Mouse (Mus musculus) kidney, embryonic 14.5 days (tissue): Measurements from ENCODE around the gene Baz2b. TPM values are rescaled to one million over a fixed set of nuclear protein-coding genes. Genes with fewer than 3 reads are reported as not detected.

Source experiments
- ATAC-seq: fragments of 200-750 bp; cut with Nextera tagmentation; 2 replicates; pipeline ENCODE4 v1.8.0; 2017; ENCODE audit warnings: moderate number of reproducible peaks, mild to moderate bottlenecking, moderate TSS enrichment, moderate library complexity; ENCODE audit not compliant: low FRiP score, low TSS enrichment
- H3K27ac ChIP-seq: fragments of 300-500 bp; sonication (generic); 2 replicates; pipeline ENCODE4 v1.5.1; 2014; ENCODE audit warnings: low read depth, mild to moderate bottlenecking, low read length, moderate library complexity, mixed read lengths
- H3K27me3 ChIP-seq: fragments of 300-500 bp; sonication (generic); 2 replicates; pipeline ENCODE4 v1.6.1; 2014; ENCODE audit warnings: mild to moderate bottlenecking, low read length; ENCODE audit not compliant: control insufficient read depth, insufficient read depth
- H3K36me3 ChIP-seq: fragments of 300-500 bp; sonication (generic); 2 replicates; pipeline ENCODE4 v1.6.1; 2014; ENCODE audit warnings: low read length, mixed read lengths; ENCODE audit not compliant: control insufficient read depth, insufficient read depth
- H3K4me1 ChIP-seq: fragments of 300-500 bp; sonication (generic); 2 replicates; pipeline ENCODE4 v1.6.1; 2014; ENCODE audit warnings: low read length, mixed read lengths; ENCODE audit not compliant: control insufficient read depth, insufficient read depth
- H3K4me2 ChIP-seq: fragments of 300-500 bp; sonication (generic); replicated peaks from 2 replicates; pipeline ENCODE4 v1.6.1; 2014; ENCODE audit warnings: low read depth, mild to moderate bottlenecking, low read length
- H3K4me3 ChIP-seq: fragments of 300-500 bp; sonication (generic); 2 replicates; pipeline ENCODE4 v1.5.1; 2014; ENCODE audit warnings: mild to moderate bottlenecking, low read length
- H3K9ac ChIP-seq: fragments of 300-500 bp; sonication (generic); 2 replicates; pipeline ENCODE4 v1.6.1; 2014; ENCODE audit warnings: low read depth, mild to moderate bottlenecking, low read length, moderate library complexity
- H3K9me3 ChIP-seq: fragments of 300-500 bp; sonication (generic); 2 replicates; pipeline ENCODE4 v1.6.1; 2016; ENCODE audit warnings: low read length; ENCODE audit not compliant: control insufficient read depth
- WGBS: fragments of 180-500 bp; shearing (Covaris S2); extraction: QIAGEN DNeasy Blood & Tissue Kit; methylation state at CpG from one replicate; pipeline ENCODE4 v1.1.7; 2014; 5-methylcytosine and 5-hydroxymethylcytosine counted together
- polyA plus RNA-seq: library from polyadenylated mRNA; unstranded; fragments of >200 nt; fragmentation: Nextera tagmentation; extraction: Ambion mirVana; gene quantifications from 2 replicates; pipeline ENCODE4 v1.2.1, GENCODE M21; 2014

The Baz2b gene
- polyA plus RNA-seq, 1 experiment from 2014 or later = 70.4 TPM

- H3K9ac ChIP-seq = no peak overlapping the region
- H3K27me3 ChIP-seq = no peaks in the 10 kb centered on the region
- no peak for ATAC-seq
- H3K4me2 ChIP-seq = no peak overlapping the region
- H3K4me1 ChIP-seq = no peaks in the 10 kb centered on the region
- H3K36me3 ChIP-seq = no peaks in the 10 kb centered on the region
- no peak overlapping the region for H3K27ac ChIP-seq
- no peak overlapping the region for H3K4me3 ChIP-seq
- no peaks in the 10 kb centered on the region for H3K9me3 ChIP-seq
- WGBS = 95% methylated on average over 3 of the region's 3 CpGs
These were observed 178.6 kb downstream of the Baz2b start for GRCm38 (mm10) chr2:60030991-60031390.

DNA sequence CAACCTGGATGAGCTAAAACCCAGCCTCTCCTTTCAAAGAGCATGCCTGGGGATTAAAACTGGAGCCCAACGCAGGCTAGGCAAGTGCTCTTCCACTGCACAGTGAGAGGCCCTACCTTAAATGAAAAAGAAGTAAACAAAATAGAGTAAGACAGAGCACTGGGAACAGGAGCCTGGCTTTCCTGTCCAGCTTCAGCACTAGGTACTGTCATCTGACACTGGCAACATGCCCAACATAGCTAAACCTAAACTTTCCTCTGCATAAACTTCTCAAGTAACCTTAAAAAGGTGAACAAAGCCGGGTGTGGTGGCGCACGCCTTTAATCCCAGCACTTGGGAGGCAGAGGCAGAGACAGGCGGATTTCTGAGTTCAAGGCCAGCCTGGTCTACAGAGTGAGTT lies 180.6 kb downstream of the Baz2b start:
- H3K9me3 ChIP-seq = no peaks in the 10 kb centered on the region
- no peak overlapping the region for H3K4me2 ChIP-seq
- no peak overlapping the region for H3K9ac ChIP-seq
- no peaks in the 10 kb centered on the region for H3K27me3 ChIP-seq
- 93% methylated on average over 5 of the region's 5 CpGs for WGBS
- no peak overlapping the region for H3K27ac ChIP-seq
- H3K36me3 ChIP-seq = no peaks in the 10 kb centered on the region
- H3K4me3 ChIP-seq = no peak overlapping the region
- no peaks in the 10 kb centered on the region for H3K4me1 ChIP-seq
- ATAC-seq = no peak

DNA sequence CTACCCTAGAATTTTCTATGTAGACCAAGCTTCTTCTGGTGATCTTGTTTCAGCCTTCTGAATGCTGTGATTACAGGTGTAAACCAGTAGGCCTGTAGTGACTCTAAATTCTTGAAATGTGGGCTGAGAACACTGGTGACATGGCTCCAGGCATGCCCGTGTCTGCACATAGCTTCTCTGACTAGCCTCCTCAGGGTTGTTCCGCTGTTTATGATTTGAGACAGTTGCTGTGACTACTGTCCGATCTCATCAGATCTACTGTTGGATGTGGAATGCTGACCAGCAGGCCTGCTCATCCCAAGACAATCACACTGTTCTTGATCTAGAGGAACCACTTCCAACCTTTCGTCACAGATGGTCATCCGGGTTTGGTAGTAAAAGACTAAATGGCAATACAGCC lies 182.5 kb downstream of the Baz2b start:
- no peak overlapping the region for H3K27ac ChIP-seq
- no peak for ATAC-seq
- whole genome bisulfite sequencing = 81% methylated on average over 5 of the region's 5 CpGs
- H3K9ac ChIP-seq = no peak overlapping the region
- no peaks in the 10 kb centered on the region for H3K4me1 ChIP-seq
- no peaks in the 10 kb centered on the region for H3K36me3 ChIP-seq
- H3K4me3 ChIP-seq = no peak overlapping the region
- H3K4me2 ChIP-seq = no peak overlapping the region
- no peaks in the 10 kb centered on the region for H3K27me3 ChIP-seq
- no peaks in the 10 kb centered on the region for H3K9me3 ChIP-seq

- WGBS = 78% methylated on average over 6 of the region's 6 CpGs
- Histone ChIP-seq H3K9me3 (no peaks in the 10 kb centered on the region), H3K27ac (no peak overlapping the region), H3K36me3 (no peaks in the 10 kb centered on the region), H3K9ac (no peak overlapping the region), H3K27me3 (no peaks in the 10 kb centered on the region), H3K4me2 (no peak overlapping the region), H3K4me1 (no peaks in the 10 kb centered on the region), H3K4me3 (no peak overlapping the region)
- ATAC-seq = no peak
These were observed 183.1 kb downstream of the Baz2b start for GRCm38 (mm10) chr2:60026554-60026953.

DNA sequence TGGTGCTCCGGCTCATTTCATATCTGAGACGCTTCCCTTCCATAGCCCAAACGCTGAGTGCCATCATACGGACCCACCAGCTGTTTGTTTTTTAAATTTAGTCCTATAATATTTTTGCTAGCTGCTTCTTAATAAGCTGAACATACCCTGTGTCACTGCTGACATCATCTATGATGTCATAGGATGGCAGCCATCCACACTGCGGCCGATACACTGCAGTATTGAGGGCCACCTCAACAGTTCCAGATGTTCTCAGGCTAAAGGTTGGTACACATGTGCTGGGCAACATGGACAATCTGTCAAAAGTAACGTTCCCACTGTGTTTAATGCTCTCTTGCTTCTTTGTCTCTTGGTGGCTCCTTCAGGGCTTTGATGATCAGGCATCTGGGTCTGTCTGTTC lies 185.9 kb downstream of the Baz2b start:
- Histone ChIP-seq H3K4me2 (no peak overlapping the region), H3K36me3 (no peaks in the 10 kb centered on the region), H3K4me1 (no peaks in the 10 kb centered on the region), H3K27ac (no peak overlapping the region), H3K27me3 (no peaks in the 10 kb centered on the region), H3K9me3 (no peaks in the 10 kb centered on the region), H3K9ac (no peak overlapping the region), H3K4me3 (no peak overlapping the region)
- 91% methylated on average over 7 of the region's 7 CpGs for WGBS
- no peak for ATAC-seq

GRCm38 (mm10) chr2:60021556-60021955 lies 188.1 kb downstream of the Baz2b start:
- Histone ChIP-seq H3K4me1 (no peaks in the 10 kb centered on the region), H3K27me3 (no peaks in the 10 kb centered on the region), H3K27ac (no peak overlapping the region), H3K36me3 (no peaks in the 10 kb centered on the region), H3K4me3 (no peak overlapping the region), H3K9me3 (no peaks in the 10 kb centered on the region), H3K9ac (no peak overlapping the region), H3K4me2 (no peak overlapping the region)
- no peak for ATAC-seq
- whole genome bisulfite sequencing = 72% methylated on average over 5 of the region's 5 CpGs

DNA sequence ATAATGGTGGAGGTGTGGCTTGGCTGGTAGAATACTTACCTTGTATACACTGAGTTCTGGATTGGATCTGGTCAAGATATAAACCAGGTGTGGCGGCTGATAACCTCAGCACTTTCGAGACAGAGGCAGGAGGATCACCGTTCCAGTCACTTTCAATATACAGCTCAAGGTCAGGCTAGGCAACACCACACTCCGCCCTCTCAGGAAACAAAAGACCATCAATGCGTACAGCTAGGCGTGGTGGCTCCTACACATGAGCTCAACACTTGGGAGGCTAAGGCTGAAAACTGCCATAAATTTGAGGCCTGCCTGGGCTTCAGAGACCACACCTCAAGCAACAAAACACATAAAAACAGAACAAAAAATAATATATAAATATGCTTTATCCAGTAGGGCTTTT lies 188.5 kb downstream of the Baz2b start:
- Histone ChIP-seq H3K9me3 (no peaks in the 10 kb centered on the region), H3K27ac (no peak overlapping the region), H3K9ac (no peak overlapping the region), H3K27me3 (no peaks in the 10 kb centered on the region), H3K4me3 (no peak overlapping the region), H3K4me2 (no peak overlapping the region), H3K4me1 (no peaks in the 10 kb centered on the region), H3K36me3 (no peaks in the 10 kb centered on the region)
- no peak for ATAC-seq
- WGBS = 69% methylated on average over 6 of the region's 6 CpGs

- Histone ChIP-seq H3K27ac (no peak overlapping the region), H3K27me3 (no peaks in the 10 kb centered on the region), H3K9me3 (no peaks in the 10 kb centered on the region), H3K4me2 (no peak overlapping the region), H3K4me3 (no peak overlapping the region), H3K9ac (no peak overlapping the region), H3K36me3 (no peaks in the 10 kb centered on the region), H3K4me1 (no peaks in the 10 kb centered on the region)
- ATAC-seq = no peak
- 96% methylated on average over 3 of the region's 3 CpGs for WGBS
These were observed 189.9 kb downstream of the Baz2b start for GRCm38 (mm10) chr2:60019546-60020250.

DNA sequence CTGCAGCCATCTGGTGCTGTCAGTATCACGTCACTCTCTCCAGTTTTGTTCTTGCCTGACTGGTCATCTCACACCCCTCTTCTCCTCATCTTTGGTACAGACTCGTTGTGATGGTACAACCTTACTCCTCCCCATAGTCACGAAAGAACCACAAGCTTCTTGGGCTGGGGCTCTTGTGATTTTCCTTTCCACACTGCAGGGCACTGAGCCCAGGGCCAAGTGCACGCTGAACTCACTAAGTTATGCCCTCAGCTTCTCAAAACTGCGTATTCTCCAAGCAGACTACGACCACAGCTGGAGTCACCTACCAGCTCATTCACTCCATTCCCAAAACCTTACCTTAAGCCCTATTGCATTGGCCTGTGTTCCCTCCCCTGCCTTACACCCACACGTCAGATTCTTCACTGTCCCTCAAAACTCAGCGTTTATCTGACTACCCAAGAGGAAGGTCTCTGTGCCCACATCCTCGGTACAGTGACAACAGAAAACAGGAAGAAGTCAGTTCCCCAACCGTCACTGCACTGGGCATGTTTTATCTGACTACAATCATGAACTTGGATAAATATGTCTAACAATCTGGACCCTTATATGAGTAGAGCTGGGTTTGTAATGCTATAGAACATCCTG lies 190.7 kb downstream of the Baz2b start:
- Histone ChIP-seq H3K36me3 (no peaks in the 10 kb centered on the region), H3K4me1 (no peaks in the 10 kb centered on the region), H3K27ac (no peak overlapping the region), H3K9ac (no peak overlapping the region), H3K4me2 (no peak overlapping the region), H3K9me3 (no peaks in the 10 kb centered on the region), H3K27me3 (no peaks in the 10 kb centered on the region), H3K4me3 (no peak overlapping the region)
- WGBS = 85% methylated on average over 10 of the region's 10 CpGs
- ATAC-seq = no peak
